Mouse (Mus musculus) MN1 (cell line): ENCODE data around the gene Olfr433.
"Not testable (repeated sequence)": the region's sequence is repeated elsewhere in the genome, so short reads cannot be mapped to it uniquely, and the experiment has no call there.

Experiments used
- DNase-seq: peaks from one replicate; pipeline ENCODE4 v3.0.0-alpha.2; 2016; ENCODE audit warnings: low spot score

Olfr433 gene

DNA sequence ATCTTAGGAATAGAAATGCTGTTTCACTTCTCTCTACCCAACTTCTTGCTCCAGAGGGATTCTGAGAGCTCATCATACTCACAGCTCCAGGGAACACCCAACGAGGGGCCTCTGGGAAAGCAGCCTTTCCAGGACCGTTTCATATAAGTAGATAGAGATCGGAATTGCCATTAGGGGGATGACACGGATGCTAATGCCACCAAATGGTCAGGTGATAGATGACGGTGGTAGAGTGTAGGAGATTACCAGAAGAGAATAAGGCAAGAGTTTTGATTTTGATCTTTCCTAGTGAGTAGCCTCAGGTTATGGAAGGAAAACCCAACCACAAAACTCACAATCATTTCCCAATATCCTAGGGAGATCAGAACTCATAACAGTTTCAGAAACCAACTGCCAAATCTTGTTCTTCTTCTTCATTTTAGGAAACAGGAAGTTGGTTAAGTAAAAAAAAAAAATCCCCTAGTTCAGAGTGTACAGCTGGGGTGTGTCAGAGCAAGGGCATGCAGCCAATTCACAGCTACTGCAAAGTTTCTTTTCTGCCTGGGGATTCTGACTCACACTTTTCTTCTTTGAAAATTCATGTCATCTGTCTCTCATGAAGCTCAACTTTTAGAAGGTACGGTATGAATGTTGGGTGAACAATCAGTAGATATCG is at the start of gene Olfr433:
Gene Olfr433, plus strand, starts transcription at position 183 of the 655 bp plus-strand sequence.
- DNase-seq, result no peak

DNA sequence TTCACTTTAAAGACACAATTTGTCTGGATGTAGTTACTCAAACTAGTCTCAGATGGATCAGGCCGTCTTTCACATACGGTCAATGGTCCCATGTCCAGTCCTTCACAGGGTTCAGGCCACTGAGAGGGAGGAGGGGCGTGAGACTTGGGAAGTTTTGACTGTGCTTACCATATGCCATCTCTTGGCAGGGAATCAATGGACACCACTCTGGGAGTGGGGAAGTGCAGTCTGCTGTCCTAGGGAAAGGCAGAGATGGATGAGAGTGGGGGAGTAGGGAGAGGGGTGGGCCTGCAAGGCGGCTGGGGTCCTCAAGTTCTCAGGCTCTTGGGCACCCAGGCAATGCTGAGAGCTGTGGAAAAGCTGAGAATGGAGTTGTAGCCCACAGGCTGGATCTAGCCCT is 45.5 kb upstream of the Olfr433 start:
- DNase-seq, result no peak

DNA sequence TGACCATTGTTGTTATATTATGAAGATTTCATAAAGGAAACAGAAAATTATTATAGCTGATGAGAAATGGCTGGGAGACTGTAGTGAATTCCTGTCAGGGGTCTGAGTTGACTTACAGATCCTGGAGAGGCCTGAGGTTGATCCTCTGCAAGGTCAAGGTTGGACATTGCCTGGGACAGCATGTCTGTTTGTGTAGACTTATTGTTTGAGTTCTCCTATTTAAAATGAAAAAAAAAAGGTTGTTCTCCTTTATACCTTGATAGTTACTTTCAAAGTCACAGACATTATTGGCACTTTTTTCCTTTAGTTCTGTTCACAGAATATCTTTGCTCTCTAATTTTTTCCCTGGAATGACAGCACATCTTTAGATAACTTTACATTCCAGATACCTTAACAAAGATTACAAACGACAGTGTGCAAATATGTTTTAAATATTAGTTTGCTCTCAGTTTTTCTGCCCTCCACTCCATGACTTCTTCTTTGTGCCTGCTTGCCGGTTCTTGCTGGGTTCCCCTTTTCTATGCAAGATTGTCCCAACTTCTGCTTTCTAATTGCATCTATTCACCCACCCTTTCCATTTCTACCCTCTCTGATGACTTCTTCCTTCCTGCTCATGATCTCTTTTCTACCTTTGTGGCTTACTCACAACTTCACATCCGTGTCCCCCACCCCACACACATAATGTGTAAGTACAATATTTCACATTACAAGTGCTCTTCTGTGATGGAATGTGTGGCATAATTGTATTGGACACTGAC is 36.0 kb upstream of the Olfr433 start:
- DNase-seq, result not testable (repeated sequence)

GRCm38 (mm10) chr1:174007050-174007449 is 33.5 kb upstream of the Olfr433 start:
- DNase-seq, result not testable (repeated sequence)

DNA sequence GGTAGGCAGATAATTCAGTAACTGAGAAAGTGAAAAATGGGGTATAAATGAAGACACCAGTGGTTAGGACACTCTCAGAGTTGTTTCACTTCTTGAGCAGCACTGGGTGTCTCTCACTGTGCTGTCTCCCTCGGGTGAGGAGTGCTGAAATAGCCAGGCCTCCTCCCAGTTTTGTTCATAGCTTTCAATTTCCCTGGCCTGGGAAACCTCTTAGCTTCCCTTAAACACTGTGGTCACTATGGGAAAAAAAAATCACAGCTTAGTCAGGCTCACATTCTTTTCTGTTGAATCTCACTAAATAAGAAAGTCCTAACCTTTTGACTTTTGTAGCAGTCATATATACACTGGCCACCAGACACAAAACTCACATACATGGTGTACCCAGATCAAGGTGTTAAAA is 8.8 kb upstream of the Olfr433 start, which contains the start of gene Ifi205:
Gene Ifi205, minus strand, starts transcription at position 113 of the 400 bp plus-strand sequence.
- no peak for DNase-seq

- DNase-seq, result no peak
These were observed 4.7 kb upstream of the Olfr433 start for GRCm38 (mm10) chr1:174035841-174036240.

GRCm38 (mm10) chr1:174038480-174038879 is 2.0 kb upstream of the Olfr433 start:
- DNase-seq, result no peak

- DNase-seq, result not testable (repeated sequence)
These were observed 1.8 kb downstream of the Olfr433 start for GRCm38 (mm10) chr1:174042091-174042884.

- DNase-seq, result no peak
These were observed 3.9 kb downstream of the Olfr433 start for GRCm38 (mm10) chr1:174044431-174044830.

DNA sequence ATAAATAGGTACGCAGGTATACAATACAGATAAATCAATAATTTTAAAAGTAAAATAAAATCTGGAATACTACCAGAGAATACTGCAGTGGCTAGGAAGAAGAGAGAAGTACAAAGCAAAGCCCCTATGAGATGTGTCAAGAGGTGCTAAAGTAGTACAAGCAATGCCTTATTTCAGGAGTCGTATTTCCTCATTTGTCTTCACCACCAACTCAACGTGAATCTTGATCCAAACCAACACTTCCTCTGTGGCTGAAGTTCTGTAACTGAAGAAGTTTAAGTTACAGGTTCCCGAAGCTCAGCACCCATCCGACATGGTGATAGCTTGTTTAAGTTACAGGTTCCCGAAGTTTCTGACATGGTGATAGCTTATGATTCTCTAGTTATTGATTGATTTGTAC is 7.7 kb downstream of the Olfr433 start:
- DNase-seq, result not testable (repeated sequence)

DNA sequence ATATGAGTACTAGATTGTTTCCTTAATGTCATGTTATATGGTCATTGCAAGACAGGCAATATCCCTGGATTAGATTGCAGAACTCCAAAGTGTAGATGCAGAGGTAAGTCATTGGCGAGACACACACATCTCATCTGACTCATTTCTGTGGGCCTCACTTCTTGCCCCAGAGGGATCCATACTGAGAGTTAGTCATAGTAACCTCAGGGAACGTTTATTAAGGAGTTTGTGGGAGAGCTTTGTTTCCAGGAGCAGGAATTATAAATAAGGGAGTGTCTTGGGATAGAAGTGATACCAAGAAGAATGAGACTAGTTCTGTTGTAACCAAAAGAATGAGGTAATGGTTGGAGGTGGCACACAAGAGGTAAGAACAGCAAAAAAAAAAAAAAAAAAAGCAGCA is 8.4 kb downstream of the Olfr433 start, which contains the start of gene Olfr432:
Gene Olfr432, plus strand, starts transcription at position 313 of the 400 bp plus-strand sequence.
- no peak for DNase-seq

DNA sequence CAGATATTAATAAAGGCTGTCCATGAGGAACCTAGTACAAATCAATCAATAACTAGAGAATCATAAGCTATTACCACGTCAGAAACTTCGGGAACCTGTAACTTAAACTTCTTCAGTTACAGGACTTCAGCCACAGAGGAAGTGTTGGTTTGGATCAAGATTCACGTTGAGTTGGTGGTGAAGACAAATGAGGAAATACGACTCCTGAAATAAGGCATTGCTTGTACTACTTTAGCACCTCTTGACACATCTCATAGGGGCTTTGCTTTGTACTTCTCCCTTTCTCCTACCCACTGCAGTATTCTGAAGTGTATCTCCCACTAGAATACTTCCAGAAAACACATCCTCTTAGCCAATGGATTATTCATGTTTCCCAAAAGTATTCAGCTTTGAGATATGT is 8.9 kb downstream of the Olfr433 start:
- DNase-seq, result not testable (repeated sequence)

GRCm38 (mm10) chr1:174050532-174050931 is 10.0 kb downstream of the Olfr433 start:
- DNase-seq, result no peak

DNA sequence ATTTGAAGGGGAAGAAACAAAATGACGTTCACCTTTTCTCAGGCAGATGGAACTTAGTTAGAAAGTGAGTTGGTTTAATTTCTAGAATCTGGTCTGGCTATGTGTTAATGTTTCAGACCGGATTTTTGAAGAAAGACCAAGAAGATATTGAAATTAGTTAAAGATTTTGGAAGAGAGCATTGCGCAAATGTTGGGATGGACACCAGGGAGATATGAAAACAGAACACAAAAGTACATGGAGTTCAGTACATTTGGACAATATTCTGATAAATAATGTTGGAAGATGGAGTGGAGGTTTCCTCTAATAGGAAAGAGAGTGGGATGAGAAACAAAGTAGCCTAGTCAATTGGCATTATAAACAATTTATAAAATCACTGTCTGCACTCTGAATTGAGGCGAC is 11.0 kb downstream of the Olfr433 start:
- no peak for DNase-seq

- DNase-seq, result no peak
These were observed 11.5 kb downstream of the Olfr433 start for GRCm38 (mm10) chr1:174051931-174052536.

GRCm38 (mm10) chr1:174052981-174053380 is 12.5 kb downstream of the Olfr433 start:
- no peak for DNase-seq

DNA sequence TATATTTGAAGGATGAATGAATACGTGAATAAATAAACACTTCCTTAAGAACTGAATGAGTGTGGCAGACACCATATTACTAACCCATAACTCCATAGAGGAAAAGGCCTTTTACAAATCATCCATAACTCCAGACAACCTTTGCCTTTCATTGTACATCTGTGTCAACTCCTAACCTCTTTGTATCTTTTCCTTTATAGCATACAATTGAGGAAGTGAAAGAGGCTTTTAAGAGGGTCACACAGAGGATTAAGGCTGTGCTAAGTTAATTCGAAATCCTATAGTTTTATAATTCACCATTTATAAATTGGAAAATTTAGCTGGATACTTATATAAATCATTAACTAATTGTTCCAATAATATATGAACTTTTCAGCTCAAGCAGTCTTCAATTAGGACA is 14.7 kb downstream of the Olfr433 start:
- DNase-seq, result no peak

DNA sequence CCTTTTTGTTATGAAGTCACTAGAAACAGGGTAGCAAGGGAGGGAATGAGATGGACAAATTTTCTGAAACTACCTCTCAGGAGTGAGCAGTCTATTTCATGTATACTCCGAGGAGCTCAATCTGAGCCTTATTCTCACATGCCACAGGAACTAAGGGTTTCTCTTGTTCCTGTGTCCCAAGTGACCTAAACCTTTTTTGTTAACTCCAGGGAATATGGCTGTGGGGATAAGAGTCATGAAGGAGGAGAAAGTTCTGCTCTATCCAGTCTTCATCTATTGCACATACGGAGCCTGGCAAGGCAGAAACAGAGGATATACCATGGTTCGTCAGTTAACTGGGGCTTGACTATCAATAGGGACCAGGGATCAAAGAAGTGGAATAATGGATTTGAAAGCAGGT is 25.8 kb downstream of the Olfr433 start, which contains the start of gene Olfr430:
Gene Olfr430, plus strand, starts transcription at position 301 of the 400 bp plus-strand sequence.
- DNase-seq, result no peak

GRCm38 (mm10) chr1:174084031-174084430 is 43.5 kb downstream of the Olfr433 start, which contains the start of gene Olfr429:
TSS of gene Olfr429 (plus strand) at chr1:174084331.
- DNase-seq, result no peak
